Mouse (Mus musculus): ENCODE measurements around the gene Cacnb4.

GRCm38 (mm10) chr2:52593260-52593659, 83.4 kb downstream of the Cacnb4 start:
- TF ChIP-seq CTCF (IDR thresholded peaks at IDR 0.05; ENCODE audit: extremely low read depth, insufficient read depth, insufficient read length, insufficient replicate concordance) (no peak), POLR2A (IDR thresholded peaks at IDR 0.05; ENCODE audit: low read depth, low read length) (no peak)
